Mouse (Mus musculus) forebrain, embryonic 16.5 days (tissue): Measurements from ENCODE around the gene Gm7298. TPM values are rescaled to one million over a fixed set of nuclear protein-coding genes. Genes with fewer than 3 reads are reported as not detected.
"Not testable (repeated sequence)": the region's sequence is repeated elsewhere in the genome, so short reads cannot be mapped to it uniquely, and the experiment has no call there.

Source experiments
- ATAC-seq: fragments of 200-750 bp; cut with Nextera tagmentation; 2 replicates; pipeline ENCODE4 v1.8.0; 2017; ENCODE audit warnings: mild to moderate bottlenecking, moderate library complexity
- H3K27ac ChIP-seq: fragments of 300-500 bp; sonication (generic); 2 replicates; pipeline ENCODE4 v1.5.1; 2014; ENCODE audit warnings: low read length, control low read depth
- H3K27me3 ChIP-seq: fragments of 300-500 bp; sonication (generic); replicated peaks from 2 replicates; pipeline ENCODE4 v1.6.1; 2014; ENCODE audit warnings: low read length; ENCODE audit not compliant: control insufficient read depth, insufficient read depth
- H3K36me3 ChIP-seq: fragments of 300-500 bp; sonication (generic); 2 replicates; pipeline ENCODE4 v1.6.1; 2014; ENCODE audit not compliant: control insufficient read depth, insufficient read depth
- H3K4me1 ChIP-seq: fragments of 300-500 bp; sonication (generic); replicated peaks from 2 replicates; pipeline ENCODE4 v1.6.1; 2014; ENCODE audit warnings: low read length; ENCODE audit not compliant: control insufficient read depth, insufficient read depth
- H3K4me2 ChIP-seq: fragments of 300-500 bp; sonication (generic); 2 replicates; pipeline ENCODE4 v1.6.1; 2014; ENCODE audit warnings: mild to moderate bottlenecking, low read length, control low read depth
- H3K4me3 ChIP-seq: fragments of 300-500 bp; sonication (generic); replicated peaks from 2 replicates; pipeline ENCODE4 v1.5.1; 2014; ENCODE audit warnings: mild to moderate bottlenecking, low read length, control low read depth
- H3K9ac ChIP-seq: fragments of 300-500 bp; sonication (generic); replicated peaks from 2 replicates; pipeline ENCODE4 v1.6.1; 2014; ENCODE audit warnings: low read depth, low read length, control low read depth
- H3K9me3 ChIP-seq: fragments of 300-500 bp; sonication (generic); 2 replicates; pipeline ENCODE4 v1.6.1; 2016; ENCODE audit warnings: low read length; ENCODE audit not compliant: control insufficient read depth
- WGBS: fragments of 180-500 bp; shearing (Covaris S2); extraction: QIAGEN DNeasy Blood & Tissue Kit; methylation state at CpG from one replicate; pipeline ENCODE4 v1.1.7; 2014; 5-methylcytosine and 5-hydroxymethylcytosine counted together
- polyA plus RNA-seq: library from polyadenylated mRNA; unstranded; fragments of >200 nt; fragmentation: Nextera tagmentation; extraction: Ambion mirVana; gene quantifications from 2 replicates; pipeline ENCODE4 v1.2.1, GENCODE M21; 2015

The Gm7298 gene
- not detected in 2 replicates for polyA plus RNA-seq

GRCm38 (mm10) chr6:121732632-121733031 is at the start of gene Gm7298:
TSS of gene Gm7298 (plus strand) at chr6:121732932.
- 73% methylated on average over 3 of the region's 3 CpGs for WGBS
- ATAC-seq = no peak

GRCm38 (mm10) chr6:121828034-121828433 is 95.3 kb downstream of the Gm7298 start:
- Histone ChIP-seq H3K27me3 (no peaks in the 10 kb centered on the region), H3K4me1 (no peaks in the 10 kb centered on the region), H3K9me3 (no peaks in the 10 kb centered on the region), H3K4me3 (no peak overlapping the region), H3K9ac (no peak overlapping the region), H3K4me2 (no peak overlapping the region), H3K27ac (no peak overlapping the region), H3K36me3 (no peaks in the 10 kb centered on the region)
- 85% methylated on average over 4 of the region's 4 CpGs for WGBS
- ATAC-seq = no peak

More at GRCm38 (mm10) chr6:121732632-121733031, at the start of gene Gm7298:
- Histone ChIP-seq H3K9ac (no peak within 1 kb of the TSS), H3K4me2 (no peak within 1 kb of the TSS), H3K9me3 (no peaks in the 10 kb centered on the region), H3K36me3 (no peaks in the 10 kb centered on the region), H3K4me1 (no peaks in the 10 kb centered on the region), H3K4me3 (no peak within 1 kb of the TSS), H3K27me3 (no peaks in the 10 kb centered on the region), H3K27ac (no peak within 1 kb of the TSS)

GRCm38 (mm10) chr6:121836361-121836760 is 103.6 kb downstream of the Gm7298 start:
- H3K27ac ChIP-seq = no peak overlapping the region
- no peaks in the 10 kb centered on the region; the same call in 1 of the 2 replicates for H3K9me3 ChIP-seq
- 96% methylated on average over 1 of the region's 1 CpGs for WGBS
- H3K36me3 ChIP-seq = no peaks in the 10 kb centered on the region
- no peak overlapping the region for H3K9ac ChIP-seq
- no peak overlapping the region for H3K4me3 ChIP-seq
- H3K4me2 ChIP-seq = no peak overlapping the region
- ATAC-seq = no peak
- H3K27me3 ChIP-seq = no peaks in the 10 kb centered on the region
- no peaks in the 10 kb centered on the region for H3K4me1 ChIP-seq

GRCm38 (mm10) chr6:121838271-121838670 is 105.5 kb downstream of the Gm7298 start, which contains the start of gene Mug1:
TSS of gene Mug1 (plus strand) at chr6:121838541.
- ATAC-seq, H3K27me3 ChIP-seq, H3K9me3 ChIP-seq, H3K4me2 ChIP-seq, H3K4me1 ChIP-seq, H3K4me3 ChIP-seq, H3K36me3 ChIP-seq, H3K27ac ChIP-seq, H3K9ac ChIP-seq: not testable (repeated sequence)
- WGBS = 82% methylated on average over 4 of the region's 4 CpGs

Other genes starting within 250 kb of the Gm7298 start
- gene A2m, start 97.6 kb upstream of the Gm7298 start, polyA plus RNA-seq = 4.7 and 6.7 TPM in 2 replicates
- not detected in 2 replicates for gene Mug1, start 105.6 kb downstream of the Gm7298 start, polyA plus RNA-seq